Mouse (Mus musculus): Measurements from ENCODE around the gene Slc6a13. TPM values are rescaled to one million over a fixed set of nuclear protein-coding genes. Genes with fewer than 3 reads are reported as not detected.

Gene Slc6a13
- total RNA-seq, 2 experiments from 2014 or later = 4.6 to 11.0 TPM

DNA sequence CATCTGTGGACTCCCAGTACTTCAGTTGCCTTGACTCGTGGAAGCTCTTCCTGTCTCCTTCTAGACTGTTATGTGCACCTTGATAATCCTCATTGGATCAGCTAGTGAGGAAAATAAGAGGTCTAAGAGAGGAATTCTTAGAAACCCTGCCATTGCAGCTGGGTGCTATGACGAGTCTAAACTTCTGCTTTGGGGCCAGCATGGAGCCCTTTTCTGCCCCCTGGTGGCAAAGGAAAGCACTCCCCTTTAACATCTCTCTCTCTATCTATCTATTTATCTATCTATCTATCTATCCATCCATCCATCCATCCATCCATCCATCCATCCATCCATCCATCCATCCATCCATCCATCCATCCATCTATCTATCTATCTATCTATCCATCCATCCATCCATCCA is 66.5 kb downstream of the Slc6a13 start:
- 0 out of 2 replicates have a peak, but pooled peaks have one; percentile 50 for ATAC-seq (replicated peaks; ENCODE audit: low FRiP score, low TSS enrichment, poor library complexity, severe bottlenecking)

DNA sequence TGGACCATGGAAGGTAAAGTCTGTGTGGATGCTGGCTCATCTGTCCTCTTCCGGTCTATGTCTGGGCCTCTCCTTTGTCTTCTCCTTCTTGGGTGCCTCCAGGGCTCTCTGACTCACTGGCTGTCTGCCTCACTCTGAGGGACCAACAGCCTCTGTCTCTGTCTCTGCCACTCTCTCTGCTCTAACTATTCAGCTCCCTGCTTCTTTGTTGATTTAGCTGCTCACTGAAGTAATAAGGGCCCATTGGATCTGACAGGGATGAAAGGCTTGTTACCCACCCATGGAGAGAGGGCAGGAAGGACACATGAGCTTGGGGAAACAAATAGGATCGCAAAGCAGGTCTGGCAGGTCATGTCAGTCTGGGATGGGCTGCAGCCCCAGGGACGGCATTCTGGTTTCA is 67.1 kb downstream of the Slc6a13 start:
- ATAC-seq (replicated peaks; ENCODE audit: low FRiP score, low TSS enrichment, poor library complexity, severe bottlenecking) = no peak

DNA sequence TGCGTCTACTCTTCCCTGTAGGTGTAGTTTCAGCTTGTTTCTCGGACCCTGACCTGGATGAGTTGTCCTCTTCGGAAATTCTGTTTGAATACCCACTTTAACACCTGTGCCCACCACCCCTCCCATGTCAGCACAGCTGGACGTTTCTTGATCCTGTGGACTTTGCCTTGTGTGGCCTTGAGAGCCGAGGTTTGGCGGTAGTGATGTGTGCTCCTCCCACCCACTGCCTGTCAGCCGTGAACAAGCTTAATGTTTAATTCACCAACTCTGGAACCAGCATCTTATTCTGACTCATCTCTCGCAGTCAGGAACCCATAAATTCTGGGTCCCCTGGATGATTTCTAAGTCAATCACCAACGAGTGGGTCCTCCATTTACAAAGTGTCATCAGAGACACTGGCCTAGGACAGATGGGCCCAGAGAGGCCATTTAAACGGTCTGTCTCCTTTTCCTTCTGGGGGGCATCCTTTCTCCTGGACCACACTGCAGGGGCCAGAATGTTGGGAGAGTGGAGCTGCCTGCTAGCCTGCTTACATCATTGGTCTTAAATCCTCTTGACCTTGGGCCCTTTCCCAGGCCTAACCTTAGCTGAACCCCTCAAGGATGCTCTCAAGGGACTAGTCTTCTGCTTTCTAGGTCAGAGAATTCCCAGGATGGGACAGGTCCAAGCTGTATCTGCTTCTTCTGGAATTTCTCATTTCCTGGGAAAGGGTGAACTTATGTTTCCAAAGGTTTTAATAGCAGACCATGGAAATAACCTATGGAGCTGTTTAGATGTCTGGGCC is 71.4 kb downstream of the Slc6a13 start:
- ATAC-seq (replicated peaks; ENCODE audit: low FRiP score, low TSS enrichment, poor library complexity, severe bottlenecking) = no peak

DNA sequence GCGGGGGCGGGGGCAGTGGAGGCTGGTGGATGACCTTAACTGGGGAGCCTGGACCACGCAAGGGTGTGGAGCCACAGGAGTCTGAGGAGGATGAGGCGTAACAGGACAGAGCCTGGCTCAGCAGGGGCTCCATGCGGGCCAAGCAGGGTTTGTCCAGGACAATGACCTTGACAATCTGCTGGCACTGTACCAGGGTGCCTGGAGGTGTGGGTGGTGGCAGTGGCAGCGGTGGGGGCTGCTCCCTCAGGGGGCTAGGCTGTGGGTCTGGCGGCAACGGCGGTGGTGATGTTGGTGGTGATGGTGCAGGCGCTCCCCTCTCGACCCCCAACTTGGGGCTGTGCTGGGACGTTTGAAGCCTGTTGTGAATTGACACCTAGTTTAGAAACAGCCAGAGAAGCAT is 76.1 kb downstream of the Slc6a13 start:
- ATAC-seq (replicated peaks; ENCODE audit: low FRiP score, low TSS enrichment, poor library complexity, severe bottlenecking) = no peak

DNA sequence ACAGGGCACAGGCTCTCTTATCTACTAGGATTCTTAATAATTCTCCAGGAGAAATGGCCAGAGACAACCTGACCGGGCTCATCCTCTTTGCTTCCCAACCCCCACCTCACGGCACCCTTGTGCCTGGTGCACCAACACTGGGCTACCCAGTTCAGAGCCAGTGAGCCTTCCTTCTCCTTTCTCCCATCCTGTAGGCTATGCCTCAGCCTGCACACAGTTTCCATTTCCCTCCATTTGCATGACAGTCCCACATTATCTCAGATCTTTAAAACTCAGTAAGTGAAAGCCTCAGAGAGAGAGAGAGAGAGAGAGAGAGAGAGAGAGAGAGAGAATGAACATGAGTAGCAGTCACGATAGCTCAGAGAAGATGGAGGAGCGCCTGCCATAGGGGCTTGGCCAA is 78.2 kb downstream of the Slc6a13 start:
- ATAC-seq (replicated peaks; ENCODE audit: low FRiP score, low TSS enrichment, poor library complexity, severe bottlenecking) = no peak

DNA sequence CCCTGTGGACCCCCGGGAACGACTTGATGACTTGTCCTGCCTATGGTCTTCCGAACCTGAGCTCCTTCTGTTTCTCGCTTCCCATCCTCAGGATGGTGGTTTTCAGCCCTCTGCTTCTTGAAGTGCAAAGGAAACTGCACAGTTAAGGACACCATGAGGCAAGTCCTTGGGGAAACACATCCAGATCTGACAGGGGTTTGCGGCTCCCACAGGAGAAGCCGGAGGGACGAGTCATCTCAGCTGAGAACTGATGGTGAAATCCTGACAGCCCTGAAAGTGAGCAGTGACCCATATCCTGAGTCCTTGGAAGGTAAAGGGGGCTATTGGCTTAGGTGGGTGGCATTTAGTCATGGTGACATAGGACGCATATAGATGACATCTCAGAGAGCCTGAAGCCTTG is 80.5 kb downstream of the Slc6a13 start:
- ATAC-seq (replicated peaks; ENCODE audit: low FRiP score, low TSS enrichment, poor library complexity, severe bottlenecking) = no peak

DNA sequence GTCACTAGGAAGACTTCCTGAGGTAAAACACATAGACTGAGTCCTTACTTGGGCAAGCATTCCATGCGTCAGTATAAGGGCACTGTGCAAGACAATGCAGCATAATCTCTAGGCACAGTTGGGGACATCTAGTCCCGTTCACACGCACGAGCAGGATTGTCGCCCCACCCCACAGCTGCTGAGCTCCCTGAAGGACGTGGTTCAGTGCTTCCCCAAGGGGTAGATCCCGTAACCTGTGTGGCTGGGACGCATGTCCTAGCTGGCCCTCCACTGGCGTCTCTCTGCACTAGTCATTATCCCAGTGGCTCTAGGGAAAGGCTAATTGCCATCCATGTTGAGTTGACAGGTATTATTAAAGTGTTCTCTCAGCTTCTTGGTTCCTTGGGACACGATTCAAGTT is 82.0 kb downstream of the Slc6a13 start:
- ATAC-seq (replicated peaks; ENCODE audit: low FRiP score, low TSS enrichment, poor library complexity, severe bottlenecking) = no peak

DNA sequence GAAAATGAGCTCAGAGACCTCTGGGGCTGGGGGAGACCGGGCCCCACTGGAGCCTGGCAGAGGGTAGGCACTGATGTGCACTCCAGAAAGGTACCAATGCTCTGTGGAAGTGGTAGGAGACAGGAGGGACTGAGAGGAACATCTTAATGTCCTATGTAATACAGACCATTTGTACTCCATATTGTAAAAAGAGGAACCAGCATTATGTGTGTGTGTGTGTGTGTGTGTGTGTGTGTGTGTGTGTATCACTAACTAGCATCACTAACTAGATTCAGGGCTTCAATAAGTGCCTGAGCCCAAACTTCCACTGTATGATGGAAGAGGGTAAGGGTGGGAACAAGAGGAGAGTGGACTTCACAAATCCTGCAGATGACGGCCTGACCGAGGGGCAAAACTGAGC is 85.4 kb downstream of the Slc6a13 start:
- ATAC-seq (replicated peaks; ENCODE audit: low FRiP score, low TSS enrichment, poor library complexity, severe bottlenecking) = no peak

Other genes with a start within 250 kb of the Slc6a13 start
- gene Mical3, start 169.2 kb upstream of the Slc6a13 start, total RNA-seq (2014; fragmentation: Nextera tagmentation) = 77.2 and 89.3 TPM in 2 replicates
- 23.6 and 26.4 TPM in 2 replicates for gene Mical3, start 169.2 kb upstream of the Slc6a13 start, total RNA-seq (2017)
- gene Pex26, start 116.6 kb upstream of the Slc6a13 start, total RNA-seq (2014; fragmentation: Nextera tagmentation) = 6.3 and 9.5 TPM in 2 replicates
- 6.2 and 7.1 TPM in 2 replicates for gene Pex26, start 116.6 kb upstream of the Slc6a13 start, total RNA-seq (2017)
- 2.5 and 3.6 TPM in 2 replicates for gene Tuba8, start 89.5 kb upstream of the Slc6a13 start, total RNA-seq (2014; fragmentation: Nextera tagmentation)
- 10.7 and 28.8 TPM in 2 replicates for gene Tuba8, start 89.5 kb upstream of the Slc6a13 start, total RNA-seq (2017)
- 5.2 and 7.0 TPM in 2 replicates for gene Usp18, start 54.3 kb upstream of the Slc6a13 start, total RNA-seq (2014; fragmentation: Nextera tagmentation)
- 2.3 and 7.3 TPM in 2 replicates for gene Usp18, start 54.3 kb upstream of the Slc6a13 start, total RNA-seq (2017)
- gene Slc6a12, start 42.8 kb downstream of the Slc6a13 start, total RNA-seq (2014; fragmentation: Nextera tagmentation) = 2.5 TPM in 1 of 2 replicates, not detected in the other
- not detected in 2 replicates for gene Slc6a12, start 42.8 kb downstream of the Slc6a13 start, total RNA-seq (2017)
- not detected in 2 replicates for gene Iqsec3, start 173.5 kb downstream of the Slc6a13 start, total RNA-seq (2014; fragmentation: Nextera tagmentation)
- not detected in 2 replicates for gene Iqsec3, start 173.5 kb downstream of the Slc6a13 start, total RNA-seq (2017)